Mouse (Mus musculus) G1E (cell line): Measurements from ENCODE around the gene Gm6880. TPM values are rescaled to one million over a fixed set of nuclear protein-coding genes. Genes with fewer than 3 reads are reported as not detected.
"Not testable (repeated sequence)": the region's sequence is repeated elsewhere in the genome, so short reads cannot be mapped to it uniquely, and the experiment has no call there.

Experiments
- ATAC-seq: 2 replicates; pipeline ENCODE4 v1.8.0; 2016; ENCODE audit warnings: mild to moderate bottlenecking; ENCODE audit not compliant: insufficient number of reproducible peaks, poor library complexity, low FRiP score, severe bottlenecking; ENCODE audit errors: extremely low read depth
- DNase-seq: peaks from one replicate; pipeline ENCODE4 v3.0.0; 2012; ENCODE audit warnings: low spot score
- H3K27me3 ChIP-seq: 2 replicates; pipeline ENCODE4 v1.6.1; 2012; ENCODE audit warnings: mild to moderate bottlenecking, low read length, inconsistent platforms; ENCODE audit not compliant: insufficient read depth
- H3K36me3 ChIP-seq: replicated peaks from 2 replicates; pipeline ENCODE3; 2012; ENCODE audit warnings: mild to moderate bottlenecking, inconsistent platforms
- H3K4me1 ChIP-seq: 2 replicates; pipeline ENCODE4 v1.6.1; 2012; ENCODE audit warnings: low read depth, low read length, inconsistent platforms, mixed read lengths; ENCODE audit not compliant: insufficient read depth
- H3K4me3 ChIP-seq: 2 replicates; pipeline ENCODE4 v1.5.1; 2012; ENCODE audit warnings: low read depth, mild to moderate bottlenecking, inconsistent platforms, low read length, moderate library complexity, mixed read lengths
- H3K9me3 ChIP-seq: replicated peaks from 2 replicates; pipeline ENCODE4 v1.6.1; 2012; ENCODE audit warnings: inconsistent platforms
- CTCF ChIP-seq: IDR thresholded peaks from 2 replicates; pipeline ENCODE4 v1.5.1; 2012; ENCODE audit warnings: low read depth, low read length, inconsistent platforms, mixed read lengths
- GATA1 ChIP-seq: IDR thresholded peaks from 2 replicates; pipeline ENCODE4 v1.6.1; 2012; ENCODE audit warnings: borderline replicate concordance, low read length, inconsistent platforms, mixed read lengths
- GATA2 ChIP-seq: IDR thresholded peaks from 2 replicates; pipeline ENCODE4 v1.6.1; 2012; ENCODE audit warnings: low read depth, low read length, inconsistent platforms, borderline replicate concordance
- POLR2AphosphoS5 ChIP-seq: IDR thresholded peaks from 2 replicates; pipeline ENCODE4 v1.6.1; 2012; ENCODE audit warnings: low read depth, low read length, inconsistent platforms; ENCODE audit not compliant: insufficient replicate concordance
- TAL1 ChIP-seq: conservative IDR thresholded peaks from 2 replicates; pipeline ENCODE4 v1.6.1; 2012; ENCODE audit warnings: low read depth, low read length, inconsistent platforms, mixed read lengths
- polyA plus RNA-seq: library from polyadenylated mRNA; stranded (reverse); fragments of >175 nt; gene quantifications from 2 replicates; pipeline ENCODE4 v1.2.3, GENCODE M21; 2012
- total RNA-seq, 2 experiments: library from RNA; stranded (forward) in 1 of 2; stranded (reverse) in 1 of 2; fragments of 200-1000 nt in 1 of 2; fragments of >200 nt in 1 of 2; fragmentation: Nextera tagmentation in 1 of 2; gene quantifications; 2 replicates each; pipeline ENCODE4 v1.2.3; 2014 to 2017

The Gm6880 gene
- not detected in 2 replicates for total RNA-seq (2014; fragmentation: Nextera tagmentation)
- not detected in 2 replicates for total RNA-seq (2017)
- polyA plus RNA-seq: not detected in 2 replicates

DNA sequence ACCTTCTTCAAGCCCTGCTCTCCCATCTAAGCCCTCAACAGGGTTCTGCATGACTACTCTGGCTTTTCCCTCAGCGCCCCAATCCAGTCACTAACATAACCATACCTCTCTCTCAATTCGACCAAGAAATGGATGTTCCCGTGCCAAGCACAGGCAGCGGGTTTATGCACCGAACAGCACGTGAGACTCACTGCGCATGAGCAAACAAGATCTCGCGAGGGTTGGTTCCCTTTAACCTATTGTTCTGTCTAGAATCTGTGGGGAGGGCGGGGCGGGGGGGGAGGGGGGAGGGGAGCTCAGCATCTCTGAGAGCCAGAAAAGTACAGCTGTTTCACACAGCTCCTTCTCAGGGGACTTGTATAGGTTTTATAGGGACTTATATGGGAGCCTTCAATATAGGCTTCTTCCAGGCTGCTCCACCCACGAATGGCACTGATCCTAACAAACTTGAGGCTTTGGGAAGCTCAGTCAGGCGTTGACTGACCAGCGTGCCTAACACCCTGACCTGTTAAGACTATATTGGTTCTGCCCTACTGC is at the start of gene Gm6880:
Gene Gm6880 (minus strand): TSS at position 51 of the 537 bp plus-strand sequence.
- not testable (repeated sequence) for H3K9me3 ChIP-seq, H3K4me3 ChIP-seq, ATAC-seq, H3K36me3 ChIP-seq, H3K27me3 ChIP-seq, H3K4me1 ChIP-seq, DNase-seq

DNA sequence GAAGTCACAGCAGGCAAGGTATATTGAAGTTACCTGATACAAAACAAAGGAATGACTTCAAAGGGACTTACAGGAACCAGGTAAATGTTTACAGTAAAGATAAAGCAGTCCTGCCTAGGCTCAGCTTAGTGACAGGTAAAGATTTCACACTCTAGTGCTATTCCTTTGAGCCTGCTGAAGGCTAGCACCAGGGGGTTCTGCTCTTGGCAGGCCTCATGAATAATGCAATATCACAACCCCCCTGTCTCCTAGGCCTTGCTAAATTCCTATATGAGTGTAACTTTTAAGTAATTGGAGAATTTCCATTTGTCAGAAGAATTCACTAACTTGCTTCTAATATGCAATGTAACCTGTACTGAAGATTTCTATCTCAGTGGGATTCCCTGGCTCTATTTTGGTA is 36.3 kb upstream of the Gm6880 start:
- H3K4me3 ChIP-seq, ATAC-seq, H3K27me3 ChIP-seq, H3K9me3 ChIP-seq, H3K36me3 ChIP-seq, H3K4me1 ChIP-seq, DNase-seq: not testable (repeated sequence)

DNA sequence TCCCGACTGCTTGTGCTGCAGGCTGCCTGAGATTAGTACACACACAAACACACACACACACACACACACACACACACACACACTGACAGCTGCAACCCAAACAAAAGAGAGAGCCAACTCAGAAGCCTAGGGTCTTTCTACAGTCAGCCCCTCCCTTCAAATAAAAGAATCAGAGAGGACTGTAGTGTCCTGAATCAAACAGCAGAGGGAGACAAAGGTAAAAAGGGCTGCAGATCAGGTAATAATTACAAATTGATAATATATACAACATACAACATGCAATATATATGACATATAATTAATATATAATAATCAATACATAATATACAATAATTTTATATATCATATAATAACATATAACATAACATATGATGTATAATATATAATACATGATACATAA is 15.9 kb upstream of the Gm6880 start:
- Histone ChIP-seq H3K9me3 (no peaks in the 10 kb centered on the region), H3K27me3 (peaks cover 2% of the 10 kb centered on the region; the same call in 1 of the 2 replicates), H3K4me1 (no peaks in the 10 kb centered on the region), H3K4me3 (no peak overlapping the region), H3K36me3 (no peaks in the 10 kb centered on the region)
- DNase-seq: no peak
- TF ChIP-seq GATA1 (no peak), POLR2AphosphoS5 (no peak), GATA2 (no peak), CTCF (no peak), TAL1 (no peak)
- no peak for ATAC-seq

- TF ChIP-seq GATA1: no peak
- no peak for TF ChIP-seq CTCF
- TF ChIP-seq TAL1: no peak
These were observed 28.4 kb downstream of the Gm6880 start for GRCm38 (mm10) chrX:74452773-74453172.

GRCm38 (mm10) chrX:74451157-74451912 is 29.9 kb downstream of the Gm6880 start:
- DNase-seq (no peak), ATAC-seq (no peak)
- H3K4me1 ChIP-seq: no peaks in the 10 kb centered on the region
- TF ChIP-seq POLR2AphosphoS5 (no peak), GATA2 (no peak), CTCF (no peak), TAL1 (no peak), GATA1 (no peak)
- H3K36me3 ChIP-seq: peaks cover 53% of the 10 kb centered on the region
- H3K27me3 ChIP-seq: no peaks in the 10 kb centered on the region
- H3K4me3 ChIP-seq: no peak overlapping the region
- no peaks in the 10 kb centered on the region for H3K9me3 ChIP-seq

More at GRCm38 (mm10) chrX:74452773-74453172, 28.4 kb downstream of the Gm6880 start:
- Histone ChIP-seq H3K4me1 (no peaks in the 10 kb centered on the region), H3K27me3 (no peaks in the 10 kb centered on the region), H3K9me3 (no peaks in the 10 kb centered on the region), H3K36me3 (peaks cover 42% of the 10 kb centered on the region), H3K4me3 (no peak overlapping the region)
- ATAC-seq (peak; percentile 28; the same call in 1 of the 2 replicates), DNase-seq (no peak)

Other genes with a start within 250 kb of the Gm6880 start
- gene Flna, start 231.6 kb downstream of the Gm6880 start, total RNA-seq (2014; fragmentation: Nextera tagmentation): 91.2 and 93.7 TPM in 2 replicates
- gene Flna, start 231.6 kb downstream of the Gm6880 start, total RNA-seq (2017): 172 and 186 TPM in 2 replicates
- 41.2 and 47.1 TPM in 2 replicates for gene Flna, start 231.6 kb downstream of the Gm6880 start, polyA plus RNA-seq
- 179 and 186 TPM in 2 replicates for gene Emd, start 226.7 kb downstream of the Gm6880 start, total RNA-seq (2014; fragmentation: Nextera tagmentation)
- 77.4 and 84.2 TPM in 2 replicates for gene Emd, start 226.7 kb downstream of the Gm6880 start, total RNA-seq (2017)
- gene Emd, start 226.7 kb downstream of the Gm6880 start, polyA plus RNA-seq: 39.7 and 56.5 TPM in 2 replicates
- 3,507 and 3,613 TPM in 2 replicates for gene Rpl10, start 210.6 kb downstream of the Gm6880 start, total RNA-seq (2014; fragmentation: Nextera tagmentation)
- gene Rpl10, start 210.6 kb downstream of the Gm6880 start, total RNA-seq (2017): 1,842 and 1,992 TPM in 2 replicates
- 832 and 1,009 TPM in 2 replicates for gene Rpl10, start 210.6 kb downstream of the Gm6880 start, polyA plus RNA-seq
- gene Taz, start 199.5 kb downstream of the Gm6880 start, total RNA-seq (2014; fragmentation: Nextera tagmentation): 65.1 and 74.6 TPM in 2 replicates
- 31.4 and 43.4 TPM in 2 replicates for gene Taz, start 199.5 kb downstream of the Gm6880 start, total RNA-seq (2017)
- 27.9 and 29.8 TPM in 2 replicates for gene Taz, start 199.5 kb downstream of the Gm6880 start, polyA plus RNA-seq
- gene Dnase1l1, start 199.1 kb downstream of the Gm6880 start, total RNA-seq (2014; fragmentation: Nextera tagmentation): 25.0 and 25.1 TPM in 2 replicates
- gene Dnase1l1, start 199.1 kb downstream of the Gm6880 start, total RNA-seq (2017): 45.4 and 48.7 TPM in 2 replicates
- gene Dnase1l1, start 199.1 kb downstream of the Gm6880 start, polyA plus RNA-seq: 0.23 and 0.34 TPM in 2 replicates
- gene Atp6ap1, start 184.3 kb downstream of the Gm6880 start, total RNA-seq (2014; fragmentation: Nextera tagmentation): 129 and 137 TPM in 2 replicates
- 265 and 297 TPM in 2 replicates for gene Atp6ap1, start 184.3 kb downstream of the Gm6880 start, total RNA-seq (2017)
- 10.4 and 11.2 TPM in 2 replicates for gene Atp6ap1, start 184.3 kb downstream of the Gm6880 start, polyA plus RNA-seq
- gene Gdi1, start 176.4 kb downstream of the Gm6880 start, total RNA-seq (2014; fragmentation: Nextera tagmentation): 239 and 405 TPM in 2 replicates
- 27.7 and 30.6 TPM in 2 replicates for gene Gdi1, start 176.4 kb downstream of the Gm6880 start, total RNA-seq (2017)
- 31.8 and 35.0 TPM in 2 replicates for gene Gdi1, start 176.4 kb downstream of the Gm6880 start, polyA plus RNA-seq
- gene Fam50a, start 168.4 kb downstream of the Gm6880 start, total RNA-seq (2014; fragmentation: Nextera tagmentation): 37.9 and 41.0 TPM in 2 replicates
- gene Fam50a, start 168.4 kb downstream of the Gm6880 start, total RNA-seq (2017): 78.8 and 99.8 TPM in 2 replicates
- 33.8 and 44.5 TPM in 2 replicates for gene Fam50a, start 168.4 kb downstream of the Gm6880 start, polyA plus RNA-seq
- gene Plxna3, start 152.3 kb downstream of the Gm6880 start, total RNA-seq (2014; fragmentation: Nextera tagmentation): 20.5 and 24.0 TPM in 2 replicates
- 3.0 and 4.6 TPM in 2 replicates for gene Plxna3, start 152.3 kb downstream of the Gm6880 start, total RNA-seq (2017)
- 18.8 and 19.4 TPM in 2 replicates for gene Plxna3, start 152.3 kb downstream of the Gm6880 start, polyA plus RNA-seq
- 36.5 and 47.9 TPM in 2 replicates for gene Lage3, start 127.8 kb downstream of the Gm6880 start, total RNA-seq (2014; fragmentation: Nextera tagmentation)
- gene Lage3, start 127.8 kb downstream of the Gm6880 start, total RNA-seq (2017): 32.5 and 36.9 TPM in 2 replicates
- gene Lage3, start 127.8 kb downstream of the Gm6880 start, polyA plus RNA-seq: 5.0 and 5.2 TPM in 2 replicates
- 29.0 and 31.2 TPM in 2 replicates for gene Ubl4a, start 108.2 kb downstream of the Gm6880 start, total RNA-seq (2014; fragmentation: Nextera tagmentation)
- 15.6 and 20.6 TPM in 2 replicates for gene Ubl4a, start 108.2 kb downstream of the Gm6880 start, total RNA-seq (2017)
- gene Ubl4a, start 108.2 kb downstream of the Gm6880 start, polyA plus RNA-seq: 16.6 and 26.4 TPM in 2 replicates
- 8.5 and 11.0 TPM in 2 replicates for gene Slc10a3, start 108.0 kb downstream of the Gm6880 start, total RNA-seq (2014; fragmentation: Nextera tagmentation)
- gene Slc10a3, start 108.0 kb downstream of the Gm6880 start, total RNA-seq (2017): 5.2 and 8.7 TPM in 2 replicates
- 1.1 and 1.2 TPM in 2 replicates for gene Slc10a3, start 108.0 kb downstream of the Gm6880 start, polyA plus RNA-seq
- 15.7 and 22.3 TPM in 2 replicates for gene Fam3a, start 88.1 kb downstream of the Gm6880 start, total RNA-seq (2014; fragmentation: Nextera tagmentation)
- 12.5 and 19.1 TPM in 2 replicates for gene Fam3a, start 88.1 kb downstream of the Gm6880 start, total RNA-seq (2017)
- 3.6 and 7.2 TPM in 2 replicates for gene Fam3a, start 88.1 kb downstream of the Gm6880 start, polyA plus RNA-seq
- gene Ikbkg, start 88.1 kb downstream of the Gm6880 start, total RNA-seq (2014; fragmentation: Nextera tagmentation): 21.2 and 29.1 TPM in 2 replicates
- gene Ikbkg, start 88.1 kb downstream of the Gm6880 start, total RNA-seq (2017): 42.3 and 50.9 TPM in 2 replicates
- gene Ikbkg, start 88.1 kb downstream of the Gm6880 start, polyA plus RNA-seq: 19.5 and 23.7 TPM in 2 replicates
- 61.5 and 65.0 TPM in 2 replicates for gene G6pdx, start 52.2 kb downstream of the Gm6880 start, total RNA-seq (2014; fragmentation: Nextera tagmentation)
- gene G6pdx, start 52.2 kb downstream of the Gm6880 start, total RNA-seq (2017): 40.2 and 40.7 TPM in 2 replicates
- gene G6pdx, start 52.2 kb downstream of the Gm6880 start, polyA plus RNA-seq: 6.8 and 13.7 TPM in 2 replicates
- gene Olfr1326-ps1, start 93.5 kb upstream of the Gm6880 start, total RNA-seq (2014; fragmentation: Nextera tagmentation): not detected in 2 replicates
- gene Olfr1326-ps1, start 93.5 kb upstream of the Gm6880 start, total RNA-seq (2017): 0.05 and 0.06 TPM in 2 replicates
- gene Olfr1326-ps1, start 93.5 kb upstream of the Gm6880 start, polyA plus RNA-seq: not detected in 2 replicates
- gene Olfr1325, start 111.3 kb upstream of the Gm6880 start, total RNA-seq (2014; fragmentation: Nextera tagmentation): not detected in 2 replicates
- 0.05 and 0.06 TPM in 2 replicates for gene Olfr1325, start 111.3 kb upstream of the Gm6880 start, total RNA-seq (2017)
- gene Olfr1325, start 111.3 kb upstream of the Gm6880 start, polyA plus RNA-seq: not detected in 2 replicates
- not detected in 2 replicates for gene Gm5640, start 164.2 kb upstream of the Gm6880 start, total RNA-seq (2014; fragmentation: Nextera tagmentation)
- gene Gm5640, start 164.2 kb upstream of the Gm6880 start, total RNA-seq (2017): 0.05 TPM in 1 of 2 replicates, not detected in the other
- not detected in 2 replicates for gene Gm5640, start 164.2 kb upstream of the Gm6880 start, polyA plus RNA-seq